ENCODE assay signal across 27 mouse cellular contexts in genomic region chr11:94483921-94484320, GRCm38 (mm10). TPM values are rescaled to one million over a fixed set of nuclear protein-coding genes. Genes with fewer than 3 reads are reported as not detected.
A peak's percentile ranks its signal among the peaks of the same experiment; 100 is the strongest.
DNase-seq lines count a peak whose midpoint lies in the region; ATAC-seq and TF ChIP-seq lines count a peak whose summit lies in the region.
"Had no signal": no experiment of that assay in that cellular context is flagged by ENCODE, and none has a peak within 500 bp of the region (broad histone marks: within the 10 kb centered on the region; RNA-seq: fewer than 3 reads in every experiment).

No protein-coding gene starts in this region.

- peaks cover 5% of the 10 kb centered on the region for H3K4me1 ChIP-seq in testis, adult 2 months (ENCODE audit: control insufficient read depth, insufficient read depth, low read length)
- peaks cover 2% of the 10 kb centered on the region for H3K4me1 ChIP-seq in midbrain, embryonic 11.5 days (ENCODE audit: control insufficient read depth, insufficient read depth, low read length)
- no peaks in the 10 kb centered on the region for H3K4me1 ChIP-seq in kidney, embryonic 16.5 days (ENCODE audit: insufficient read depth, low read length)

- 85% methylated on average over 14 of the region's 14 CpGs for WGBS in midbrain, embryonic 11.5 days
- 66% methylated on average over 14 of the region's 14 CpGs for WGBS in kidney, embryonic 16.5 days

- no peak for ATAC-seq in midbrain, embryonic 11.5 days (ENCODE audit: low FRiP score)
- no peak for ATAC-seq in kidney, embryonic 16.5 days (ENCODE audit: low FRiP score, low TSS enrichment)
- ATAC-seq: forebrain, embryonic 15.5 days; hindbrain, postnatal 0 days; inflammation-experienced regulatory T-cells, adult 6 months; intestine, embryonic 16.5 days had no signal

- H3K9ac ChIP-seq in midbrain, embryonic 11.5 days (ENCODE audit: low read length) = no peak overlapping the region
- no peak overlapping the region for H3K9ac ChIP-seq in kidney, embryonic 16.5 days (replicated peaks; ENCODE audit: low read length)
- H3K9ac ChIP-seq: embryonic facial prominence, embryonic 13.5 days; forebrain, embryonic 12.5 days; forebrain, embryonic 15.5 days; heart, embryonic 13.5 days; hindbrain, embryonic 14.5 days had no signal

- peak; percentile 72 for DNase-seq in cerebellum, adult 11-12 months
- no peak for DNase-seq in cerebellum, postnatal 4 days (ENCODE audit: low spot score in 2 of 2)
- no peak for DNase-seq in testis, postnatal 14 days (ENCODE audit: low spot score)
- DNase-seq in cerebellum, postnatal 10 days = peak; percentile 53 to 58
- no peak for DNase-seq in midbrain, embryonic 11.5 days (ENCODE audit: low spot score, missing footprints)
- DNase-seq: adrenal gland, adult 2 months; adrenal gland, postnatal 14 days; B cell, adult 2 months; embryo, embryonic 11 days; gastrocnemius, postnatal 25 days; heart, adult 18-20 months; heart, postnatal 14 days; heart, postnatal 4 days had no signal

- TF ChIP-seq CTCF in testis, adult 2 months (IDR thresholded peaks at IDR 0.05; ENCODE audit: control insufficient read depth, insufficient read depth, insufficient replicate concordance, low read depth, low read length) = no peak

- no peaks in the 10 kb centered on the region for H3K36me3 ChIP-seq in testis, adult 2 months (ENCODE audit: control insufficient read depth, insufficient read depth, low read length)
- H3K36me3 ChIP-seq in midbrain, embryonic 11.5 days (ENCODE audit: control insufficient read depth, insufficient read depth, low read length) = no peaks in the 10 kb centered on the region
- H3K36me3 ChIP-seq in kidney, embryonic 16.5 days (ENCODE audit: insufficient read depth, low read length) = no peaks in the 10 kb centered on the region
- H3K36me3 ChIP-seq: embryonic facial prominence, embryonic 10.5 days; embryonic facial prominence, embryonic 13.5 days; forebrain, embryonic 12.5 days; forebrain, embryonic 15.5 days; heart, embryonic 10.5 days; heart, embryonic 13.5 days had no signal

- TF ChIP-seq POLR2A in testis, adult 2 months (IDR thresholded peaks at IDR 0.05; ENCODE audit: control insufficient read depth, low read depth, low read length) = peak; percentile 7; the same call in 1 of the 2 replicates

- no peak overlapping the region for H3K4me2 ChIP-seq in midbrain, embryonic 11.5 days
- no peak overlapping the region for H3K4me2 ChIP-seq in kidney, embryonic 16.5 days (replicated peaks; ENCODE audit: low read depth, low read length)
- H3K4me2 ChIP-seq: embryonic facial prominence, embryonic 13.5 days; forebrain, embryonic 12.5 days; forebrain, embryonic 15.5 days; heart, embryonic 13.5 days; hindbrain, embryonic 14.5 days had no signal

- no peaks in the 10 kb centered on the region for H3K27me3 ChIP-seq in testis, adult 2 months (ENCODE audit: control insufficient read depth, insufficient read depth, low read length)
- H3K27me3 ChIP-seq in midbrain, embryonic 11.5 days (ENCODE audit: control insufficient read depth, insufficient read depth, low read length) = no peaks in the 10 kb centered on the region
- no peaks in the 10 kb centered on the region; the same call in 1 of the 2 replicates for H3K27me3 ChIP-seq in kidney, embryonic 16.5 days (ENCODE audit: insufficient read depth, low read length)
- H3K27me3 ChIP-seq: forebrain, embryonic 15.5 days had no signal

- H3K27ac ChIP-seq in testis, adult 2 months (ENCODE audit: control insufficient read depth, insufficient read depth, low read depth, low read length) = no peak overlapping the region
- H3K27ac ChIP-seq in midbrain, embryonic 11.5 days (ENCODE audit: low read depth, low read length) = no peak overlapping the region
- H3K27ac ChIP-seq in kidney, embryonic 16.5 days (ENCODE audit: low read length) = no peak overlapping the region
- H3K27ac ChIP-seq: embryonic facial prominence, embryonic 10.5 days; embryonic facial prominence, embryonic 13.5 days; forebrain, embryonic 12.5 days; forebrain, embryonic 15.5 days; heart, embryonic 10.5 days; heart, embryonic 13.5 days; hindbrain, embryonic 14.5 days; hindbrain, postnatal 0 days had no signal

- H3K4me3 ChIP-seq in testis, adult 2 months (ENCODE audit: control insufficient read depth, low read depth, low read length) = peak overlapping the region; percentile 80
- H3K4me3 ChIP-seq in midbrain, embryonic 11.5 days (ENCODE audit: low read depth, low read length) = no peak overlapping the region
- no peak overlapping the region for H3K4me3 ChIP-seq in kidney, embryonic 16.5 days (ENCODE audit: low read length)
- H3K4me3 ChIP-seq: embryonic facial prominence, embryonic 10.5 days; embryonic facial prominence, embryonic 13.5 days; erythroblast, embryonic 14.5 days; forebrain, embryonic 12.5 days; forebrain, embryonic 15.5 days; heart, embryonic 10.5 days; heart, embryonic 13.5 days had no signal

- no peaks in the 10 kb centered on the region for H3K9me3 ChIP-seq in midbrain, embryonic 11.5 days (ENCODE audit: control insufficient read depth, low read length)
- H3K9me3 ChIP-seq in kidney, embryonic 16.5 days (ENCODE audit: low read length) = no peaks in the 10 kb centered on the region
- H3K9me3 ChIP-seq: embryonic facial prominence, embryonic 10.5 days; embryonic facial prominence, embryonic 13.5 days; forebrain, embryonic 12.5 days; forebrain, embryonic 15.5 days; heart, embryonic 10.5 days; heart, embryonic 13.5 days had no signal

RNA-seq across cellular contexts. Expression of gene Spata20, which starts 2.1 kb away (rescaled TPM):
- polyA plus RNA-seq in testis, adult 2 months (2012; rRNA removed) = 1,087 and 1,277 TPM in 2 replicates
- polyA plus RNA-seq in midbrain, embryonic 11.5 days (2014; fragmentation: Nextera tagmentation; extraction: Ambion mirVana) = not detected in 2 replicates
- 0.19 and 0.37 TPM in 2 replicates for polyA plus RNA-seq in kidney, embryonic 16.5 days (2015; fragmentation: Nextera tagmentation; extraction: Ambion mirVana)
- polyA plus RNA-seq: adrenal gland, adult 2 months; embryonic facial prominence, embryonic 10.5 days; erythroblast, embryonic 14.5 days; heart, embryonic 10.5 days; hindbrain, embryonic 11.5 days; inflammation-experienced regulatory T-cells, adult 6 months had no signal

RNA-seq across cellular contexts. Expression of gene Cacna1g, which starts 9.9 kb away (rescaled TPM):
- 3.4 and 5.1 TPM in 2 replicates for polyA plus RNA-seq in testis, adult 2 months (2012; rRNA removed)
- 7.6 and 9.3 TPM in 2 replicates for polyA plus RNA-seq in midbrain, embryonic 11.5 days (2014; fragmentation: Nextera tagmentation; extraction: Ambion mirVana)
- 10.2 and 10.3 TPM in 2 replicates for polyA plus RNA-seq in kidney, embryonic 16.5 days (2015; fragmentation: Nextera tagmentation; extraction: Ambion mirVana)
- polyA plus RNA-seq: inflammation-experienced regulatory T-cells, adult 6 months had no signal

RNA-seq across cellular contexts. Expression of gene Epn3, which starts 15.9 kb away (rescaled TPM):
- polyA plus RNA-seq in testis, adult 2 months (2012; rRNA removed) = 1.7 and 1.8 TPM in 2 replicates
- polyA plus RNA-seq in midbrain, embryonic 11.5 days (2014; fragmentation: Nextera tagmentation; extraction: Ambion mirVana) = 0.27 and 0.50 TPM in 2 replicates
- polyA plus RNA-seq in kidney, embryonic 16.5 days (2015; fragmentation: Nextera tagmentation; extraction: Ambion mirVana) = 23.4 and 28.2 TPM in 2 replicates
- polyA plus RNA-seq: erythroblast, embryonic 14.5 days; inflammation-experienced regulatory T-cells, adult 6 months had no signal

RNA-seq across cellular contexts. Expression of gene Mycbpap, which starts 37.6 kb away (rescaled TPM):
- 193 and 197 TPM in 2 replicates for polyA plus RNA-seq in testis, adult 2 months (2012; rRNA removed)
- polyA plus RNA-seq in midbrain, embryonic 11.5 days (2014; fragmentation: Nextera tagmentation; extraction: Ambion mirVana) = 3.7 and 4.1 TPM in 2 replicates
- 4.3 and 5.1 TPM in 2 replicates for polyA plus RNA-seq in kidney, embryonic 16.5 days (2015; fragmentation: Nextera tagmentation; extraction: Ambion mirVana)
- polyA plus RNA-seq: erythroblast, embryonic 14.5 days; inflammation-experienced regulatory T-cells, adult 6 months had no signal

Comparison
In these comparisons a context has a peak if more than half of its experiments do, and no peak if none do; other contexts are left out.
1. DNase-seq: peak in cerebellum, adult 11-12 months (single experiment) and cerebellum, postnatal 10 days (2 of 2); none in cerebellum, postnatal 4 days (0 of 2), testis, postnatal 14 days (single experiment) and midbrain, embryonic 11.5 days (single experiment).
2. RNA of gene Spata20, which starts 2.1 kb away (polyA plus RNA-seq): 1,087 to 1,277 TPM in testis, adult 2 months; 0.19 to 0.37 TPM in kidney, embryonic 16.5 days and not detected in midbrain, embryonic 11.5 days; every median in the first group is over 100 times any median in the second.